Mouse (Mus musculus): ENCODE results near the gene Hk1.
"Not testable (repeated sequence)": the region's sequence is repeated elsewhere in the genome, so short reads cannot be mapped to it uniquely, and the experiment has no call there.

Hk1 gene

DNA sequence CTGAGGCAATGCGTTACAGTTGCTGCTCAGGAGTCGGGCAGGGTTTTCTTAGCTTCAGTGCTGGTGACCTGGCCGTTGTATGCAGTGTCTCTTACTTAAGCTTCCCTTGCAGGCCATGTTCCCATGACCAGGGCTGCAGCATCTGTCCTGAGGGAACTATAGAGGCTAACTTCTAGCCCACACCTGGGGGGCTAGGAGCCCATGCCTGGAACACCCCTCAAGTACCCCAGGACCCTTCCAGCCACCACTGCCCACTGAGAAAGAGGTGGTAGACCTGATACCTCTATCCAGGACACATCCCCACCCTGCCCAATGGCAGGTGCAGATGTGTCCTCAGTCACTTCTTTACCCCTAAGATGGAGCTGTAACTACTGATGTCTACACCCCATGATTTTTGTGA lies 38.7 kb downstream of the Hk1 start:
- no peak for DNase-seq (ENCODE audit: low spot score)

DNA sequence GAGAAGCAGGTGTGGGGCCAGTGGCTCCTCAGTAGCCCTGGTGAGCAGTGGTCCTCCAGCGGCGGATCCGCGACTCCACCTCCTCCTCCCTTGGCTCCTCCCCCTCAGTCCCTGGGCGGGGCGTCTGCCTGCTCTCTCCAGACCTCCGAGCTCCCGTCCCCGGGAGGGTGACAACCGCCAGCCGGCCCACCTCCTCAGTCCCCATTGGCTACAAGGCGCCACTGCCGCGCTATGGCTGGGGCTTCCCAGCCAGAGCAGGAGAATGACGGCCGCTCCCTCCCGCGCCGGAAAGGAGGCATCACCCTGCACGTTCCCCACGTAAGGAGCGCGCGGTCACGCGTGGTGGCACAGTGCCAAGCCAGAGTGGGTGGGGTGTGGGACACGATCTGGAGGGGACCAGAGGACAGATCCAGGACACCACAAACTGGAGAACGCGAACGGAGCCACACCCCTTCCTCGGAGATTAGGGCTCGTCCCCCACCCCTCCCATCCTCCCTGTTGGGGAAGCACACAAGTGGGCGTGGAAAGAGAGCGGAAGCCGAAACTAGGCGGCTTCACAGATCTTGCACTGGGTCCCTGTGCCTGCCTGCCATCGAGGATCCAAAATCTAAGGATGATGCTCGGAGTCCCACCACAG lies 39.5 kb downstream of the Hk1 start:
- peak; percentile 96 for DNase-seq (ENCODE audit: low spot score)

GRCm38 (mm10) chr10:62339211-62340094 lies 40.3 kb downstream of the Hk1 start:
- peak; percentile 17 for DNase-seq (ENCODE audit: low spot score)

DNA sequence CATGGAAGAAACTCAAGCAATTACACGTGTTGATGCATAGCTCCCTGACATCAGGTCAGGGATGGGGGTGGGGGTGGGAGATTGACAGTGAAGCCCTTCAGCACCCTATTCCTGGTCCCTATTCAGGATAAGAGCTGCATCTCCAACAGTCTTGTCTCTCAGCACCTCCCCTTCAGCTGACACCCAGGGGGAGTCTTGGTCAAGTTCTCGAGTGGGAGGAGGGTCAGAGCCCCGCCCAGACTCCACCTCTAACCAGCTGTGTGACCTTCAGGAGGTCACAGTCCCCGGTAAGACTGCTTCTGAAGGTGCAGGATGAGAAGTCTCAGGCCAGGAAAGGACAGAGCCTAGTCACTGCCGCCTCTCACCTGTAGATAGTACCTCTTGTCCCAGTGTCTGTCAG lies 41.1 kb downstream of the Hk1 start:
- DNase-seq (ENCODE audit: low spot score): no peak

DNA sequence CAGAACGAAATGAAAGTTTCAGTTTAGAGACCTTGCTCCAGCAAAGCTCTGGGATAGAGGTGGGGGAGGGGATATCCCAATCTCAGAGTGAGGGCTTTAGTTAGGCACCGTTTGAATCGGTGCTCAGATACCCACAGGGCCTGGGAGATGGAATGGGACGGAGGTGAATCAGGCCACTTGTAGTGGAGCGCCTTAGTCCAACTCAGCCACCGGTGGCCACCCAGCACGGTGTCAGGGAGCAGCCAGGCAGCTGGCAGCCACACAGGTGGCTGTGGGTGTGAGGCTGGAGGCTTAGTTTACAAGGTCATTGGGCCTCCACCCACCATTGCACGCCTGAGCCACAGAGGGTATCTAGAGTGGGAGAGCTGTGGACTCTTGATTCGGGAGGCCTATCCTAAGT lies 41.5 kb downstream of the Hk1 start:
- DNase-seq (ENCODE audit: low spot score): no peak

DNA sequence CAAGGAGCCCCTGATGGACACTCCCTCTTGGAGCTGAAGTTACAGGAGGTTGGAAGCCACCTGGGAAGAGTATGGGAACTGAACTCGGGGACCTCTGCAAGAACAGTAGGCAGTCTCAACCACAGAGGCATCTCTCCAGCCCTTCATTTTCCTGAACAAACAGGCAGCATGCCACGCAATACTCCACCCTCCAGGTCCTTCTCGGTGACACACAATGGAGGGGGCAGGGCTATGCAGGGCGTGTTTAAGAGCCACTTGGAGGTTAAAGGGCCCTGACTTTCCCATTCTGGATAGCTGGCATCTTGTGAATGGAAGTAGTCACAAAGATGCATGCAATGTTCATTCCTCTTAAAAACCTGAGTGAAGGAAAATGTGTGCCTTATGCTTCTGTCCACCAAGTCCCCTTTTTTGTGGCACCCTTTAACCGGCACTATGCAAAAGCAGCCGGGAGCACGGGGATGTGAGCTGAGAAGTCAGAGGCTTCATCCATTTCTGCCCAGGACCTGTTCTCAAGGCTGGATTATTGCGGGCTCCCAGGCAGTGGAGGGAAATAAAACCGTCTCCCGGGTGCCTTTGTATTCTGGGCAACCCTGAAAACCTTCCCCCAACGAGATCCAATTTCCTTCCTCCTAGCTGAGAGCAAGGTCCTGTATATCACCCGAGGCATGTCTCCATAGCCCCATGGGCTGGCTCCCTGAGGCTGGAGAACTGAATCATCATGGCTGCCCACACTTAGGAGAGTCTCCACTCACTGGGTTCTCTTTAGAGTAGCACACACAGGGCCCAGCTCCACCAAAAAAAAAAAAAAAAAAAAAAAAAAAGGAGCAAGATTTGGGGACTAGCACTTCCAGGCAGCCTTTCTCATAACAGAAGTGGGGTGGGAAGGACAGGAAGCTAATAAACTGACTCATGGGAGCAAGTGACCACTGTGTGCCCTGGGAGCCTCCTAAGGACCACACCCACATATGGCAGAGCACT lies 42.8 kb downstream of the Hk1 start:
- DNase-seq (ENCODE audit: low spot score): no peak

DNA sequence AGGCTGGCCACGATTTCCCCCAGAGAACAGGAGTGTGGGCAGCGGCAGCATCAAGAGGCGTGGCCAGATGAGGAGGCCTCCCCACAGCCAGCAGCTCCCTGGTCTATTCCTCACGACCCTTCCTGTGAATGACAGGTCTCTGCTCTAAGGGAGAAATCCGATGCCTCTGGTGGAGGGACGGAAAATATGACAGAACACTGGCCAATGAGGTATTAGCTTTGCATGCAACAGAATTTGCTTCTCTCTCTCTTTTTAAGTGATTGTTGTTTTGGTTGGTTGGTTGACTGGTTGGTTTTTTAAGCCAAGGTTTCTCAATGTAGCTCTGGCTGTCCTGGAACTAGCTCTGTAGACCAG lies 44.3 kb downstream of the Hk1 start:
- DNase-seq (ENCODE audit: low spot score): no peak

- no peak for DNase-seq (ENCODE audit: low spot score)
Measured at GRCm38 (mm10) chr10:62334686-62335422, 44.9 kb downstream of the Hk1 start.

GRCm38 (mm10) chr10:62333269-62333668 lies 46.4 kb downstream of the Hk1 start:
- no peak for DNase-seq (ENCODE audit: low spot score)

DNA sequence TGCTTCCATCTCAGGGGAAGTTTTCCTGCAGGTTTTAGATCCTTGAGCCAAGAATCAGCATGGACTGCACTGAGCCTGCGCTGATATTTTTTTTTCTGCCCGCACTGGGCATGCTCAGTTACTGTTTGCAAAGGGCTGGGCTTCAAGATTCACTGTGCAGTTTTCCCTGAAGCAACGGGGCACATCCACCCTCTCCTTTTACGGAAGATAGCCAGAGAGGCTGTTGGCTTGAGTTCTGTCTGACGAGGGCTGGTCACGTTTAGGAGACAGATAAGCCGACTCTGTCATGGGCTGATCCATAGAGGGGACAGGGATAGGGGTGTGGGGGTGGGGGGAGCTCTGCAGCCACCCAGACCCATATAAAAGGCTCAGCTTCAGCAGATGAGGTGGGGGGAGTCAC lies 47.2 kb downstream of the Hk1 start:
- DNase-seq (ENCODE audit: low spot score): peak; percentile 57

DNA sequence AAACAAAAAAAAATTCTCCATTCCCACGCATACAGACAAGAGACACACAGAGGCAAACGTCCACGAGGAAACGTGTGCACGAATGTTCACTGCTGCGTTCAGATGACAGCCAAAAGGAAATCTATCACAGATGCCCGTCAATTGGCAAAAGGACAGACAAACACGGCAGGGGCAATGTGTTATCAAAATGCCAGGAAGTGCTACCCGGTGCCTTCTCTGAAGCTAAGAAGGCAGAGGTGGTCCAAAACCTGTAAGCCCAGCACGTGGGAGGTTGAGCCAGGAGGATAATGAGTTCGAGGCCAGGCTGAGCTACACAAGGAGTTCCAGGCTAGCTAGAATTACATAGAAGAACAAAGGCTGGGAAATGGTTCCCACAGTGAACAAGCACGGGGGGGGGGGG lies 47.9 kb downstream of the Hk1 start:
- DNase-seq (ENCODE audit: low spot score): no peak

DNA sequence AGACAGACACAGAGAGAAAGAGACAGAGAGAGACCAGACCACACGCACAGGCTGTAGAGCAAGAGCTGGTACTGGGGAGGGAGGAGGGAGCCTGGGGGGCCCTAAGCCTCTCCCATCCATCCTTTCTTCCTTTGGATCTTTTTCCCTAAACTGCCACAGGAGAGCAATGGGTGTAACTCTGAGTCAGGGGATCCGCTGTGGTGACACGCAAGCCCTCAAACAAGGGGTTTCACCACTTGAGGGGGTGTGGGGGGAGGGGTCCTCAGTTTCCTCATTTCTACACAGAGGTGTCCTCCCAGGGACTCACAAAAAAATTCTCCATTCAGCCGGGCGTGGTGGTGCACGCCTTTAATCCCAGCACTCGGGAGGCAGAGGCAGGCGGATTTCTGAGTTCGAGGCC lies 48.4 kb downstream of the Hk1 start:
- DNase-seq (ENCODE audit: low spot score): no peak

GRCm38 (mm10) chr10:62329846-62330245 lies 49.9 kb downstream of the Hk1 start:
- no peak for DNase-seq (ENCODE audit: low spot score)

DNA sequence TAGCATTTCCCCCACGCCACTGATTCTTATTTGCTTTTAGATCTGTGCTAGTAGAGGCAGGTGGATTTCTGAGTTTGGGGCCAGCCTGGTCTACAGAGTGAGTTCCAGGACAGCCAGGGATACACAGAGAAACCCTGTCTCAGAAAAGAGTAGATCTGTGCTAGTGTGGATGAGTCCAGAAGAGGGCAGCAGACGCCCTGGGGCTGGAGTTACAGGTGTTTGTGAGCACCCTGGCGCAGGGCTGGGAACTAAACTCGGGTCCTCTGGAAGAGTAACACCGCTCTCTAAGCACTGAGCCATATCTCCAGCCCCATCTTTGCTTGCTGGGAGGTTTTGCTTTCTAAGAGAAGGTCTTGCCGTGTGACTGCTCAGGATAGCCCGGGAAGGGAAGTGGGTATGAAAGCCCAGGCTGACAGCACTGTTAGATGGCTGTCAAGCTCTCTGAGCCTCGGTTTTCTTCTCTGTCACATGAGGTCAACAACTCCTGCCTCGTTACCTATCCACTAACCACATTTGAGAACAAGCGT lies 50.8 kb downstream of the Hk1 start:
- no peak for DNase-seq (ENCODE audit: low spot score)

DNA sequence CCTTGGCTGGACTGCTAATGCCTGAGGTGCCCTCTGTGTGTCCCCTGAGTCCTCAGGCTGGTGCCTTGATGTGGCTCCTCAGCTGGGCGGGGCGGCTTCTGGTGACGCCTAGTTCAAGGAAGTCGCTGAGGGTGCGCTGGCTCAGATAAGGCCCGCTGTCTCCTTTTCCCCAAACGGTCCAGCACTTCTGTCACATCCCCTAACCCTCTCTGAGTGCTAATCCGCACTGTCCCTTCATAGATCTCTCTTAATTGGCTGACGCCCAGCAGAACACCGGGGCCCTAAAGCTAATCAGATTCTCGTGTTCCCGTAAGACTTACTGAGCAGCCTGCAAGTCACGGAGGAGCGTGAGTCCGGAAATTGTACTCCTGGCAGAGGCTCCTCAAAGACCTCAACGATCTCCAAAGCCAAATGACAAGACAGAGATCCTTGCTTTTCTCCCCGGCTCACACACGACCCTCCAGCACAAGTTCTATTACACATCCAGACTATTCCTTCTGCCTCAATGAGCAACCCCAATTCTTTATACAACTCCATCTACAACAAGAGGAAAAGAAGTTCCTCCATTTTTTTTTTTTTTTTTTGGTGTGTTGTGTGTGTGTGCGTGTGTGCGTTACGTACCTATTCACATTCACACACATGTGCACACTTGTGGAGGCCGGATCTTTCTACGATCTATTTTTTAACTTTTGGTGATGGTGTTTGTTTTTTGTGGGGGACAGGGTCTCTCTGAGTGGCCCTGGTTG lies 52.0 kb downstream of the Hk1 start:
- DNase-seq (ENCODE audit: low spot score): no peak

GRCm38 (mm10) chr10:62326818-62327571 lies 52.7 kb downstream of the Hk1 start:
- no peak for DNase-seq (ENCODE audit: low spot score)

DNA sequence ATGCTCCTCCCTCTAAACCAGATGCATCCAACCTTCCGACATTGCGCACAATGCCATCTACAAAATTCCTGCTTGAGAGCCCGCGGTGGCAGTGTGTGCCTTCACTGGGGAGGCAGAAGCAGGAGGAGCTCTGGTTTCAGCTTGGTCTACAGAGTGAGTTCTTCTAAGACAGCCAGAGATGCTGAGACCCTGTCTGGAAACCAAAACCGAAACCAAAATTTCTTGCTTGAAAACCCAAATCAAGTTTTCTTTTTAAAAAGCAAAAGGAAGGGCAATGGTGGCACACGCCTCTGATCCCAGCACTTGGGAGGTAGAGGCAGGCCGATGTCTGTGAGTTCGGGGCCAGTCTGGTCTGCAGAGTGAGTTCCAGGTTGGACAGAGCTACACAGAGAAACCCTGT lies 53.7 kb downstream of the Hk1 start:
- DNase-seq (ENCODE audit: low spot score): no peak

- DNase-seq (ENCODE audit: low spot score): not testable (repeated sequence)
Measured at GRCm38 (mm10) chr10:62322821-62323220, 56.9 kb downstream of the Hk1 start.

DNA sequence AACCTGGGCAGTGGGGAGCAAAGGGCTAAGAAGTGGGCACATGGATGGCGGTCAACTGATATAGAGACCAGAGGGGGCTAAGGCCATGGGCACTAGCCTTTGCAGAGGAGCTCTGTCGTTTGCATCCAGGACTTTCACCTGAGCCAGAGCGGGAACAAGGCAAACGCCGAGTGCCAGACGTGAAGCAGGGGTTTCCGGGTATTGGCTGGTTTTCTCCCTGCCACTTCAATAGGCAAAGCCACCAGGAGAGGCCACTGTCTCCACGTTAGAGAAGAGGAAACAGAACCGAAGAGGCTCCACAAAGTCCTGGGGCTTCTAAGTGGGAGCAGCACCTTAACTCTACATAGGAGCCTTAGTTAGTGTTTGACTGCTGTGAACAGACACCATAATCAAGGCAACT lies 58.3 kb downstream of the Hk1 start:
- no peak for DNase-seq (ENCODE audit: low spot score)

- DNase-seq (ENCODE audit: low spot score): no peak
Measured at GRCm38 (mm10) chr10:62320402-62320978, 59.2 kb downstream of the Hk1 start.

Measured in ovary, adult 18-20 months (tissue).